Mouse (Mus musculus) embryo, embryonic 9.5 days (tissue): ENCODE measurements around the gene Sbno2.
"Not testable (repeated sequence)": the region's sequence is repeated elsewhere in the genome, so short reads cannot be mapped to it uniquely, and the experiment has no call there.

ENCODE experiments used
- DNase-seq: peaks from one replicate; pipeline ENCODE4 v3.0.0-alpha.2; 2017; ENCODE audit errors: extremely low spot score

The Sbno2 gene

DNA sequence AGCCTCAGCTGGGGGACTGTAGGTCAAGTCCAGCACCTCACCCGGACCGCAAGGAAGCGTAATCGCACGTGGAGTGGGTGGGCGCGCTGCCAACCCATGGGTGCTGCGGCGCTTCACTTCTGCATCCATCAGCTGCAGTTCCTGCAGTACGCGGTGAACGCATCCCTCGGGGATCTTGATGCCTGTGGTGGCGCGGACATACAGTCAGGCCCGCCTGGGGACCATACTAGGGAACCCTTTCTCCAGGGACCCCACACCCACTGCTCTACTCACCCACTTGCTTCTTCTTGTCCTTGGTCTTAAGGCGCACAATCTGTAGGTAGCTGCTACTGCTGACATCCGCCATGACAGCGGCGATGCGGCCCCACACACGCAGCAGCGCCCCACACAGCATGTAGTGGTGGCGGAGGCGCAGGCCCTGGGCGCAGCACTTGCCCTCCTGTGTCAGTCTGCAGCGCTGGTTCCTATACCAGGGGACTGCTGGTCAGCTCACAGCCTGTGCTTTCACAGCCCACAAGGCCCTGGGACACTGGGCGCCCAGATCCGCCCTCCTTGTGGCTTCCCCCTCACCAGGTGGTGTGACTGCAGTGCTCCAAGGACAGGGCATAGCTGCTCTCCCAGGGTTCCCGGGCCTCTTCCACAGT is 47.6 kb downstream of the Sbno2 start:
- no peak for DNase-seq

DNA sequence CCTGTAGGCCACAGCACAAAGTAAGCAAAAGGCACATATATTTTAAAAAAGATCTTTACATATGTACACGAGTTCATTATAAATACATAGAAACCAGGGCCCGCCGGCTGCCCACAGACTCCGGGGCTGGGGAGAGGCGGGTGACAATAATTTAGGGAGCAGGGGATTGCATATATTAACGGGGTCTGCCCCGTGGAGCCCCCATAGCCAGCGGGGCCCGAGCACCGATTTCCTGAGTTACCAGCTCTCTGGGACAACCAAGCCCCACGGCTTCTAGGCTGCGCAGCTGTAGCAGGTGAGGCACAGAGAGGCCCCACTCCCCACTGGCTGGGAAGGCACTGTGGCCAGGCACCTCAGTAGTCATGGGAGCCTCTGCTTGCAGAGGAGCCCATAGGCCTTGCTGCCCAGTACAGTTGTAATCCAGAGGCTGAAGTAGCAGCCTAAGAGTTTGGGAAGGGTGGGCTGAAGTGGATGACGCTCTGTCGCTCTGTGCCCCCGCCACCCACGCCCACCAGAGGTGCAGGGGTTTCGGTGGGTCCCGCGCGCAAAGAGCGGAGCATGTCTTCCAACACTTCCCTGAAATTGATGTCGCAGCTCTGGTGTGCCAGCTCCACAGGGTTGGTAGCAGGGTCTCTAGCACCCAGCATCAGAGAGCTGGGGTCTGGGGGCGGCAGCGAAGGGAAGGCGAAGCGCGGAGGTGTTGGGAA is 48.2 kb downstream of the Sbno2 start:
- no peak for DNase-seq

DNA sequence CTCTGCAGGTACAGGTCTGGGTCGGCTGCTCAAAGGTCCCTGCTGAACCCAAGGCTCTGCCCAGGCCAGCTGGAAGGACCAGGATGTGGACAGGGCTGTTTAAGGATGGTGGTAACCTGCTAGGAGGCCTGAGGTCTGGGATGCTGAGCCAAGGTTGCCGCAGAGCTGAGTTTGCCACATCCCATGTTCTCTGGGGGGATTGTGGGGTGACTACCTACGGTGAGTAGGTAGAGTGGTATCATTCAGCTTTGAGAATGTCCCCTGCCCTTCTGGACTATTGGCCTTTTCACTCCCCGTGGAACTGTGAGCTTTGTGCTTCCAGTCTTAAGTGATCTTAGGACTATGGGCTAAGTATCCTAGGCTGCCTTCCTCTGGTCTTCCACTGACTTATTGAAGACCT is 48.9 kb downstream of the Sbno2 start:
- no peak for DNase-seq

DNA sequence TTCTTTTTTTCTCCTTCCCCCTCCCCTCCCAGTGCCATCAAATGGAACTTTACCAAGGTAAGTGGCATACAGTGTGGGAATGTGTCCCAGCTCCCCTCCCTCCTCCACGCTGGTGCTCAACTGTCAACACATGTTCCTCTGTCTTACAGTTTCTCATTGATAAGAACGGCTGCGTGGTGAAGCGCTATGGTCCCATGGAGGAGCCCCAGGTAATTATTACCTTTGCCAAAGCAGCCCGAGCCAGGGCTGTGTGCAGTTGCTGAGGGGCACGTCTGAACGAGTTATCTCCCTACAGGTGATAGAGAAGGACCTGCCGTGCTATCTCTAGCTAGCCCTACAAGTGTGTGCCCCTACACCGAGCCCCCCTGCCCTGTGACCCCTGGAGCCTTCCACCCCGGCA is 49.5 kb downstream of the Sbno2 start:
- DNase-seq = no peak

DNA sequence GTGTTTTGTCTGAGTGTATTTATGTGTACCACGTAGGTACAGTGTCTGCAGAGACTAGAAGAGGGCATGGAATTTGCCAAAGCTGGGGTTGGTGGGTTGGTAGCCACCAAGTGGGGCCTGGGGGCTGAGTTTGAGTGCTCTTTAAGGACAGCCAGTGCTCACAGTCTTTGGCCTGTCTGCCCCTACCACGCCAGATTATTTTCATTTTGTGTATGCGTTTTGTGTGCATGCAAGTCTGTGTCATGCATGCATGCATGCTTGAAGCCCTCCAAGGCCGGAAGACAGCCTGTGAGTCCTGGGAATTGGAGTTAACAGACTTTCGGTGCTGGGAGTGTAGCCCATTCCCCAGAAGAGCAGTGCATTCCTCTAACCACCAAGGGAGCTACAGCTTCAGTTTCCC is 50.0 kb downstream of the Sbno2 start:
- DNase-seq = no peak

DNA sequence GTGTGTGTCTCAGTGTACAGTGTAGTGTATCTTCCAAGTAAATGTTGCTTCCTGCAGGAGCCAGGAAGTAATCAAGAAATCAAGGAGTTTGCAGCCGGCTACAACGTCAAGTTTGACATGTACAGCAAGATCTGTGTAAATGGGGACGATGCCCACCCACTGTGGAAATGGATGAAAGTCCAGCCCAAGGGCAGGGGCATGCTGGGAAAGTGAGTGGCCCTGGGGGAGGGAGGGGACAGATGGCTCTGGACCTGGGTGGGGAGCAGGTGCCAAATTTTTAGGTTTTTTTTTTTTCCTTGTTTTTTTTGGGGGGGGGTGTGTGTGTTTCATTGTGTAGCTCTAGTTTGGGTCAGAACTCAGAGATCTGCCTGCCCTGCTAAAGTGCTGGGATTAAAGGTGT is 50.5 kb downstream of the Sbno2 start:
- DNase-seq = not testable (repeated sequence)

DNA sequence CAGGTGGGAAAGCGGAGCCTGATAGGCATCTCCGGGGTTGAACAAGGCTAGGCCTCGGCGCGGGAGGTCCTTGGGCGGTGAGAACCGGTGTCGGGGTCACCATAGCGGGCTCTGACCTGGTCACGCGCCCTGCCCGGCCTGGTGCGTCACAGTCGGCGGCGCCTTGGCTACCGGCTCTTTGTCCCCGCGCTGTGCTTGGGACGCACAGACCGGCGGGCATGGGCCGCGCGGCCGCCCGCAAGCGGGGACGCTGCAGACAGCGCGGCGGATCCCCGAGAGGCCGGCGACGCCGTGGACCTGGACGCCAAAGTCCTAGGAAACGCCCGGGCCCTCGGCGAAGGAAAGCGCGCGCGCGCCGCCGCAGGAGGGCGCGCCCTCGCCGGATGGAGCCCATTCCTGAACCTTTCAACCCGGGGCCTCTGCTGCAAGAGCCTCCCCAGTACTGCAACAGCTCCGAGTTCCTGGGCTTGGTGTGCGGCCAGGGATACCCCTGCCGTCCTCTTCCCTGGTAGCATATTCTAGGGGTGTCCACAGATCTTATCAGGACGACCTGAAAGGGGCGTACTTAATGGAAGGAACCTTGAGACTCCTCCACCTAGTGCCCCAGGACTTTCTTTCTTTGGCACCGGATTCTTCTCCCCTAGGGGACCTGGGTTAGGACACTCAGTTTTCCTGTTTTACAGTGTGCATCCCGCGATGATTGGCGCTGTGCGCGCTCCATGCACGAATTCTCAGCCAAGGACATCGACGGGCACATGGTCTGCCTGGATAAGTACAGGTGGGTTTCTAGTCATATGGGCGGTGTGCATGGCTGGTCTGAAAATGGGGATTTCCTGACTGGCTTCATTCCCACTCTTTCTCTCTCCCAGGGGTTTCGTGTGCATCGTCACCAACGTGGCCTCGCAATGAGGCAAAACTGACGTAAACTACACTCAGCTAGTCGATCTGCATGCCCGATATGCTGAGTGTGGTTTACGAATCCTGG is 51.2 kb downstream of the Sbno2 start:
- peak; percentile 83 for DNase-seq

DNA sequence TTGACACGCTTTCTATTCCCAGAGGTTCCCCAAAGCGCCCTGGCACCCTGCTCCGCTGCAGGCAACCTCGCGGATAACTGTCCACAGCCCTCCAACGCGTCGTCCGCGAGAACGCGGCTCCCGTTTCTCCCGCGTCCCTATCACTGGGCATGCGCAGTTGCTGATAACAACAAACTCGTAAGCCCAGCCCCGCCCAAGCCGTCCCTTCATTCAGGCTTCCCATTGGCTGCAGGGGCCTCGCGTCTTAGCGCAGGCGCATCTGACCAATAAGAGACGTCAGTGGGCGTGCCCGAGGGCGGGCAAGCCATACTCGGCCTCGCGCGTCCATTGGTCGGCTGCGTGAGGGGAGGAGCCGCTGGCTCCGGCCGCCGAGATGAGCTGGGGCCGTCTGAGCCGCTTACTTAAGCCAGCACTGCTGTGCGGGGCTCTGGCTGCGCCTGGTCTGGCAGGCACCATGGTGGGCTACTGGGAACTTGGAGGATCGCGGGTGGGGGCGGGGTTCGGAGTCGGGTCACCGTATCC is 52.1 kb downstream of the Sbno2 start:
- peak; percentile 99 for DNase-seq

DNA sequence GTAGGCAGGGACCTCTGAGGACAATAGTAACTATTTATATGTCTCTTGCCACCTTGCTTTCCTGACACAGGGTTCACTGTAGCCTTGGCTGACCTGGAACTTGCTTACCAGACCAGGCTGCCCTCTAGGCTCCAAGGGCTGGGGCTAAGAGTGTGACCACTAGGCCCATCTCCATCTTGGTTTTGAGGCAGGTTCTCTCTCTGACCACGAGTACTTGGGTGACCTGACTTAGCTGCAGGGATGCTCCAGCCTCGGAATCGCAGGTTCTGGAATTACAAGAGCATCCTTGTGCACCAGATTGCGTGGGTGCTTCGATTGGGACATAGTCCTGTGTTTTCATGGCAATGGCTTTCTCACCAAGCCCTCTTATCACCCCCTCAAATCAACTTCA is 53.0 kb downstream of the Sbno2 start:
- DNase-seq = no peak

DNA sequence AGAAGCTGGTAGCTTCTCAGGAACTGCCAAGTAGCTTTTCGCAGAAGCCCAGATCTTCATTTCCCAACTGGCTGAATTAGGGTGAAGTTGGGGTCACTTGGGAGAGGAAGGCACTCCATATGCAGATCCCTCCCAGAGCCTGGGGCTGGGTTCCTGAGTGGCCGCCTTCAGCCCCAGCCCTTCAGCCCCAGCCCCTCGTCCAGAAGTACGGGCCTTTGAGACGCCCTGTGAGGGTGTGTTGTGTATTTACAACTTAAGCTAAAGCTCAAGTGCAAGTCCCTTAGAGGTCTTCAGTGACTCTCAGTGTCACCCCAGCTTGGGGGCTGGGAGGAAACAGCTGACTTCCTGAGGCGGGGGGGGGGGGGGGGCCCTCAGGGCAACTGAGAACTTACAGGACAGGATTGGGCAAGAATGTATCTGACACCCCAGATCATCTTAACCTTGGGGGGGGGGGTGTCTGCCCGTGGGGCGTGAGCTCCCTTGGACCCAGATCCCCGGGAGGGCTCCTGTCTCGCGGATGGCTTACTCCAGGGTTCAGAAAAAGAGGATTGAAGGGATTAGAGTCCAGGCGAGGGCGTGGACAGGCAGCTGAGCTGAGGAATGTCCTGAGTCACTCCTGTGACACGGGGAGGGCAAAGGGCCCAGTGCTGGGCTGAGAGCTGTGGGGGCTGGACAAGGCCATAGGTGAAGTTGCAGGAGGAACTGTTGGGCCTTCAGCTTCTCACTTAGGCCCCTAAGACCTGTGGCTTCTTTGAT is 53.6 kb downstream of the Sbno2 start:
- DNase-seq = no peak

DNA sequence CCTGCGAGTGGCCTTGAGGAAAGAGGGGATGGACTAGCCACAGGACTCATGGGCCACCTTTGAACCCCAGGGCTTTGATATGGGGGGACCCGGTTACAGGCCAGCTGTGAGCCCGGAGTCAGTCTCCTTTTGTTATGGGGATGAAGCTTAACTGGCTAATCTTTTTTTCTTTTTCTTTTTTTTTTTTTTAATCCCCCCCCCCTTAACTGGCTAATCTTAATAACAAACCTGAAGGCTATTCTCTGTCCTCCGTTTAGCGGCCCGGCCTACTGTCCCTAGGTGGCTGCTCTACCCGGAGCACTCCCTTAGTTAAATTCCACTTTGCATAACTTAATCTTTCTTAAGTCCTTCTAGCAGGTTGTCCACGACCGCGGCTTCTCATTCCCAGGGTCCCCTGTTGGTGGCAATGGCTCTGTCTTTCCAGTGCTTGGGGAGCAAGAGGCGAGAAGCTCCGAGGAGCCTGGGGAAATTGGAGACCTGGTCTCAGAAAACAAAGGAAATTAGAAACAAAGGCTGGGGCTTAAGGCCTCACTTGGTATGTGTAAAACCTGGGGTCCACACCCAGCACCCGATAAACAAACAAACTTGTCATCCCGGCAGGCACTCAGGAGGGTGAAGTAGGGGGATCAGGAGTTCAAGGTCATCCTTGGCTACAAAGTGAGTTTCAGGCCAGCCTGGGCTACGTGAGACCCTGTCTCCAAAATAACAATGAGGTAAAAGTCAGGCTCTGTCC is 54.3 kb downstream of the Sbno2 start:
- DNase-seq = no peak

DNA sequence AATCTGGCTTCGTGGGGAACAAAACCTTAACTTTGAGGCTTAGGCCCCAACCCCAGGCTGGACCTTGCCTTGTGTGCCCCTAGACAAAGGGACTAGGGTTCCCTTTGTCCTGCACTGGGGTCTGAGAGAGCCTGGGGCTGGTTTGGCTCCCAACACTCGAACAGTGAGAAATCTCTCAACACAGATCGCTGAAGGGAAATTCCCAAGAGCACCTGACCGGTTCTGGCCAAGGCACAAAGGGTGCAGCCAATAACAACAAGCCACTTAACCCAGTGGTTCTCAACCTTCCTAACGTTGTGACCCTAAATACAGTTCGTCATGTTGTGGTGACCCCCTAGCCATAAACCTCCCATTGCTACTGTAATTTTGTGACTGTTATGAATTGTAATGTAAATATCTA is 55.1 kb downstream of the Sbno2 start:
- DNase-seq = no peak

DNA sequence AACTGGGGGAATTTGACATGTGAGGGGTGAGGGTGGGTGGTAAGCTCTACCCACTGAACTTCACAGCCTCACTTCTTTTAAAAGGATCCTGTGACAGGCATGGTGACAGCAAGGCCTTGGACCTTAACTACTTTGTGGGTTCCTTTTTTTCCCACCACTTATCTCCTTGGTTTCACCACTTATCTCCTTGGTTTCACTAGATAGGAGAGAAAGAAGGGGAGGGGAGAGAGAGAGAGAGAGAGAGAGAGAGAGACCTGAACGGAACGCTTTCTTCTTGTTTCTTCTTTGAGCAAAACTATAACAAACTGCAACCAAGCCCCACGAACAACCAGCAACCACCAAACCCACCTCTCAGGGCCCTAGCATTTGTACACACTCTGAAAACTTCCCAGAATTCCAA is 56.5 kb downstream of the Sbno2 start:
- no peak for DNase-seq

DNA sequence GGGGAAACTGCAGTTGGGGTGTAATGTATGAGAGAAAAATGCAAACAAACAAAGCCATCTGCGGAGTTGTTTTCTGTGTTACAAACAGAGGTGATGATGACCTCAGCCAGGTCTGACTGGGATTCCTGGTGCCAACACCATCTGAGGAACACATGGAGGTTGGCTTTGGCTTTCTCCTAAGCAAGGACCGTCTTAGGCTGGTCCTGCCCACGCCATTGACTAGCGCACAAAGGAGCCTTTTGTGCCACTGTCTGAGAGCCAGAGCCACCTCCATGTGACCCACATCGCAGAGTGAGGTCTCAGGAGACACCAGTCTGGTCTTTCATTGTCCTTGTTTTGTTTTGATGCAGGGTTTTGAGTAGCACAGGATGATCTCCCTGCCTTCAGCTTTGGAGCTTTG is 57.0 kb downstream of the Sbno2 start:
- peak; percentile 51 for DNase-seq

DNA sequence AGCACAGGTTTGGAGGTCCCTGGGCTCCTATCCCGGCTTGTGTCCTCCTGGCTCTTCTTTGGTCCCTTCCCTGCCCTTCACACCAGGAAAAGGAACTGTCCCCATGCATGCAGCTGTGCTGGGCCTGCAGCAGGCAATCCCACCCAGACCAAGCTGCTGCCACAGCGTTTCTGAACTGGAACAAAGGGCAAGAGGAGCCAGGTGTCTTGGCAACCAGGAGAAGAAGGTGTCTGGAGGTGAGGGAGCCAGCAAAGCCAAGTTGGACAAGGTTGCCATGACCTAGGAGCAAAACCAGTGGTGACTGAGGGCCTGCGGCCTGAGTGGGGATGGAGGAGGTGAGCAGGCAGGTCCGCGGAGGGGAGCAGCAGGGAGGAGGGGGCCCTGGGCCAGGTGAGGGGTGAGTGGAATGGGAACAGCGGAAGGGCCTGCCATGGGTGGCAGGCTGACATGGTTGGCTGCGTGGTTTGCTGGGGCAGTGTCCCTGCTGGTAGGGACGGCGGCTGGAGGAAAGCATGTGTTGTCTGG is 58.3 kb downstream of the Sbno2 start, which contains the start of gene Gpx4:
Gene Gpx4 (plus strand): TSS at position 126 of the 525 bp plus-strand sequence.
- DNase-seq = no peak

DNA sequence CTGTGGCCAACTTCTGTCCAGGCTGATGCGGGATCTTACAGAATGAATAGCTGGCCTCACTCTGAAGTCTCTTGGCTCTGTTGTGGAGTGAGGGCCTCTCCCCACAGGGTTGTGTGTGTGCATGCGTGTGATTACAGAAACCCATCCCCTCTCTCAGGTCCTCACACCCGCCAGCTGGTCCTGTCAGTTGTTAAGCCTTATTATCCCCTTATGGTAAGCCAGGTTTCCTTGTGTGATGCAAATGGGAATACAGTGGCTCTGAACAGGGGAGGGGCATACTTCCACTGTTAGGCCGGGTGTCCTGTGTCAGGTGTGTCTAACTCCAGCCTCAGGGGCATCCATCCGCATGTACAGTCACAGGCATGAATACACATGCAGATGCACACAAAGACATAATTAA is 59.6 kb downstream of the Sbno2 start:
- DNase-seq = no peak

DNA sequence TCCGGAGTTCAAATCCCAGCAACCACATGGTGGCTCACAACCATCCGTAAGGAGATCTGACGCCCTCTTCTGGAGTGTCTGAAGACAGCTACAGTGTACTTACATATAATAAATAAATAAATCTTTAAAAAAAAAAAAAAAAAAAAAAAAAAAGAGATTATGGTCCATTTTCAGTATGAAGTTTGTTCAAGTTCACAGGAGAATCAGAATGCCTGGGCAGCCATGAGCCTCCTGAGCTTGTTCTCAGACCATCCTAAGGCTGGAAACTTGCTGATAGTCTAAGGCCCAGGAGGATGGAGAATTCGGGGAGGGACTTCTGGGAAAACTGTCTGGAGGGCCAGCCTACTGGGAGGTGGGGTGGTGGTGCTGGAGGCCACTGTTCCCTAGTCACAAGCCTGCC is 60.0 kb downstream of the Sbno2 start:
- DNase-seq = not testable (repeated sequence)

DNA sequence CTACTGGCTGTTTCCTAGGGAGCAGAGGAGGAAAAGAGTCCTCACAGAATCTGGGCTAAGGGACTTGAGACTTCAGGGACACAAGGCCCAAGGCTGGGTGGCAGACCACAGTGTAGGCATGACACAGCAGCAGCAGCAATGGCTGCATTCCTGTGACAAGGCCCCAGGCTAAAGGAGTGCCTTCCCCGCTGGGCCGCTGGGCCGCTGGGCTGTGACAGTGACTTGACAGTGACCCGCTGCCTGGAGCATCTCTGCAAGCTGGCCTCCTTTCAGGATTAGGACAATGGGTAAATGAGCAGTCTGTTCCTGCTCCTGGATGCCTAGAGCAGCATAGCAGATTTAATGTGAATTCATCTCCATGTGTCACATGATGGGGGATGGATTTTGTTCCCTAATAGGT is 61.3 kb downstream of the Sbno2 start:
- no peak for DNase-seq

DNA sequence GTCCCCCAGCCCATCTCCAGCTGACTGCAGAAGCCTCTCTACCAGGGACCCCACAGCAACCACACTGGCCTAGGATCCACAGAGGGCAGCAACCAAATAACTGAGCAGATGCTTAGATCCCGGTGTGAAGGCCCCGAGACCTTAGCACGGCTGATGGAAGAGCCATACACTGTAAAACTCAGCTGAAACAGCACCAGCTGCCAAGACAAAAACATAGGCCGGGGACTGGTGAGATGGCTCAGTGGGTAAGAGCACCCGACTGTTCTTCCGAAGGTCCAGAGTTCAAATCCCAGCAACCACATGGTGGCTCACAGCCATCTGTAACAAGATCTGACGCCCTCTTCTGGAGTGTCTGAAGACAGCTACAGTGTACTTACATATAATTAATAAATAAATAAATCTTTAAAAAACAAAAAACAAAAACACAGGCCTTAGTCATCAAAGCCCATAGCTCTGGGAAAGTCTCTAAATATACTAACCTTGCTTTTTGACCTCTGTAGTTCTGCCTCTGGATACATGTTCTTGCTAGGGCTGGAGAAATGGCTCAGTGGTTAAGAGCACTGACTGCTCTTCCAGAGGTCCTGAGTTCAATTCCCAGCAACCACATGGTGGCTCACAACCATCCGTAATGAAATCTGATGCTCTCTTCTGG is 63.8 kb downstream of the Sbno2 start:
- not testable (repeated sequence) for DNase-seq

DNA sequence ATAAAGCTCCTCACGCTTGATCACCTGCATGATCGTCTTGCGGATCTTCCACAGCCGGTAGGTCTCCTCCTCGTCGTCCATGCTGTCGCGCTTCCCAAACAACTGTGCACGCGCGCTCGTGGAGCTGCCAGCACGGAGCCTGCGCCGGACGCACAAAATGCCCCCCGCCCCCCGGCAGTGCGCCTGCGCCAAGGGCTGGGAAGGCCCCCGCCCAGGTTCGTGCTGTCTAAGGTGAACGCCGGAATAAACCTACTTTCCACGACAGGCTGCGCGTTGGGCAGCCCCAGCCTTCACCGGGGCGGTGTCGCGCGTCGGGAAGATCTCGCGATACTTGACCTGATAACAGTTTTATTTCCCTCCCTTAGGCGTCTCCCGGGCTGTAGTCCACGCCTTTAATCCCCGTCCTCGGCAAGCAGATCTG is 65.8 kb downstream of the Sbno2 start, which contains the start of gene Polr2e:
Gene Polr2e (minus strand): TSS at position 237 of the 421 bp plus-strand sequence.
- peak; percentile 99 for DNase-seq
